Mouse (Mus musculus) megakaryocyte, embryonic 14.5 days (primary cell): ENCODE measurements around the gene BC049352.

ENCODE experiments used
- FLI1 ChIP-seq: IDR thresholded peaks from 2 replicates; pipeline ENCODE4 v1.6.1; 2012; ENCODE audit warnings: low read length, inconsistent platforms, mixed read lengths
- GATA1 ChIP-seq: IDR thresholded peaks from 3 replicates; pipeline ENCODE4 v1.6.1; 2012; ENCODE audit warnings: mixed read lengths, low read length, inconsistent platforms, borderline replicate concordance

GRCm38 (mm10) chr9:45246060-45246459, 64.3 kb downstream of the BC049352 start:
- TF ChIP-seq GATA1 (no peak), FLI1 (no peak)
